Mouse (Mus musculus): Measurements from ENCODE around the gene Aven. TPM values are rescaled to one million over a fixed set of nuclear protein-coding genes. Genes with fewer than 3 reads are reported as not detected.

The Aven gene
- total RNA-seq, 2 experiments from 2014 or later: 15.8 to 23.6 TPM

GRCm38 (mm10) chr2:112612628-112613027 lies 119.9 kb downstream of the Aven start:
- intact Hi-C loops (cut with DNase I; ENCODE audit: low total_unique reads): no loop called here
- DNase-seq: no peak

GRCm38 (mm10) chr2:112614375-112614774 lies 121.6 kb downstream of the Aven start:
- no peak for DNase-seq
- intact Hi-C loops (cut with DNase I; ENCODE audit: low total_unique reads): no loop called here

GRCm38 (mm10) chr2:112617206-112617605 lies 124.4 kb downstream of the Aven start:
- DNase-seq: no peak
- intact Hi-C loops (cut with DNase I; ENCODE audit: low total_unique reads): no loop called here

- intact Hi-C loops (cut with DNase I; ENCODE audit: low total_unique reads): no loop called here
- no peak for DNase-seq
Measured at GRCm38 (mm10) chr2:112625156-112625555, 132.4 kb downstream of the Aven start.

- intact Hi-C loops (cut with DNase I; ENCODE audit: low total_unique reads): no loop called here
- no peak for DNase-seq
Measured at GRCm38 (mm10) chr2:112630669-112631068, 137.9 kb downstream of the Aven start.

GRCm38 (mm10) chr2:112632536-112632935 lies 139.8 kb downstream of the Aven start:
- DNase-seq: no peak
- intact Hi-C loops (cut with DNase I; ENCODE audit: low total_unique reads): no loop called here

- peak; percentile 12 for DNase-seq
- intact Hi-C loops (cut with DNase I; ENCODE audit: low total_unique reads): no loop called here
Measured at GRCm38 (mm10) chr2:112637206-112637605, 144.4 kb downstream of the Aven start.

GRCm38 (mm10) chr2:112653836-112654235 lies 161.1 kb downstream of the Aven start:
- intact Hi-C loops (cut with DNase I; ENCODE audit: low total_unique reads): no loop called here
- DNase-seq: no peak

- intact Hi-C loops (cut with DNase I; ENCODE audit: low total_unique reads): no loop called here
- DNase-seq: no peak
Measured at GRCm38 (mm10) chr2:112656131-112656530, 163.4 kb downstream of the Aven start.

- intact Hi-C loops (cut with DNase I; ENCODE audit: low total_unique reads): no loop called here
- no peak for DNase-seq
Measured at GRCm38 (mm10) chr2:112669461-112669860, 176.7 kb downstream of the Aven start.

- intact Hi-C loops (cut with DNase I; ENCODE audit: low total_unique reads): no loop called here
- no peak for DNase-seq
Measured at GRCm38 (mm10) chr2:112676175-112676574, 183.4 kb downstream of the Aven start.

- peak; percentile 43 for DNase-seq
- intact Hi-C loops (cut with DNase I; ENCODE audit: low total_unique reads): no loop called here
Measured at GRCm38 (mm10) chr2:112676721-112677120, 184.0 kb downstream of the Aven start.

- DNase-seq: no peak
Measured at GRCm38 (mm10) chr2:112677246-112677645, 184.5 kb downstream of the Aven start.

GRCm38 (mm10) chr2:112681817-112682216 lies 189.1 kb downstream of the Aven start:
- intact Hi-C loops (cut with DNase I; ENCODE audit: low total_unique reads): no loop called here
- no peak for DNase-seq

More at GRCm38 (mm10) chr2:112677246-112677645, 184.5 kb downstream of the Aven start:
- intact Hi-C loops (cut with DNase I; ENCODE audit: low total_unique reads): no loop called here

Small RNAs within 50 kb of the gene (microRNA-seq; reads per million reads assigned to microRNA genes)
- gene Gm44374: 0 reads per million in 2 experiments

Other genes starting within 250 kb of the Aven start
- not detected for gene Nutm1, start 233.7 kb upstream of the Aven start, total RNA-seq (2021)
- gene Nop10, start 231.0 kb upstream of the Aven start, total RNA-seq (2021): 10 to 100 TPM; 57.7 to 59.7 TPM
- 10 to 100 TPM; 20.4 to 25.2 TPM for gene Slc12a6, start 227.1 kb upstream of the Aven start, total RNA-seq (2021)
- gene Gm21985, start 226.7 kb upstream of the Aven start, total RNA-seq (2021): under 1 TPM; 0.71 to 0.84 TPM
- gene Emc4, start 124.9 kb upstream of the Aven start, total RNA-seq (2021): 10 to 100 TPM; 67.2 to 71.2 TPM
- gene Katnbl1, start 113.8 kb upstream of the Aven start, total RNA-seq (2021): 1 to 10 TPM; 4.3 to 5.1 TPM
- 10 to 100 TPM; 12.3 to 12.8 TPM for gene Emc7, start 38.0 kb upstream of the Aven start, total RNA-seq (2021)
- not detected for gene Chrm5, start 12.2 kb upstream of the Aven start, total RNA-seq (2021)